Mouse (Mus musculus) forebrain, embryonic 12.5 days (tissue): Measurements from ENCODE around the gene Kcnh7. TPM values are rescaled to one million over a fixed set of nuclear protein-coding genes. Genes with fewer than 3 reads are reported as not detected.

Experiments used
- ATAC-seq: fragments of 200-750 bp; cut with Nextera tagmentation; 2 replicates; pipeline ENCODE4 v1.8.0; 2017; ENCODE audit warnings: moderate TSS enrichment; ENCODE audit not compliant: low FRiP score
- H3K27ac ChIP-seq: fragments of 300-500 bp; sonication (generic); 2 replicates; pipeline ENCODE4 v1.5.1; 2016; ENCODE audit warnings: mild to moderate bottlenecking
- H3K27me3 ChIP-seq: fragments of 300-500 bp; sonication (generic); 2 replicates; pipeline ENCODE4 v1.6.1; 2016; ENCODE audit warnings: mild to moderate bottlenecking
- H3K36me3 ChIP-seq: fragments of 300-500 bp; sonication (generic); replicated peaks from 2 replicates; pipeline ENCODE4 v1.6.1; 2016; ENCODE audit warnings: mild to moderate bottlenecking
- H3K4me1 ChIP-seq: fragments of 300-500 bp; sonication (generic); 2 replicates; pipeline ENCODE4 v1.6.1; 2016
- H3K4me2 ChIP-seq: fragments of 300-500 bp; sonication (generic); 2 replicates; pipeline ENCODE4 v1.6.1; 2016; ENCODE audit warnings: mild to moderate bottlenecking, moderate library complexity
- H3K4me3 ChIP-seq: fragments of 300-500 bp; sonication (generic); replicated peaks from 2 replicates; pipeline ENCODE4 v1.5.1; 2016; ENCODE audit warnings: mild to moderate bottlenecking
- H3K9ac ChIP-seq: fragments of 300-500 bp; sonication (generic); 2 replicates; pipeline ENCODE4 v1.6.1; 2016; ENCODE audit warnings: mild to moderate bottlenecking
- H3K9me3 ChIP-seq: fragments of 300-500 bp; sonication (generic); 2 replicates; pipeline ENCODE4 v1.6.1; 2016
- WGBS: fragments of 180-500 bp; shearing (Covaris S2); methylation state at CpG from one replicate; pipeline ENCODE4 v1.1.7; 2016; 5-methylcytosine and 5-hydroxymethylcytosine counted together
- polyA plus RNA-seq: library from polyadenylated mRNA; unstranded; fragments of >200 nt; fragmentation: Nextera tagmentation; extraction: Ambion mirVana; gene quantifications from 2 replicates; pipeline ENCODE4 v1.2.1, GENCODE M21; 2016

Kcnh7 gene
- polyA plus RNA-seq, 1 experiment from 2014 or later, result 5.4 TPM

DNA sequence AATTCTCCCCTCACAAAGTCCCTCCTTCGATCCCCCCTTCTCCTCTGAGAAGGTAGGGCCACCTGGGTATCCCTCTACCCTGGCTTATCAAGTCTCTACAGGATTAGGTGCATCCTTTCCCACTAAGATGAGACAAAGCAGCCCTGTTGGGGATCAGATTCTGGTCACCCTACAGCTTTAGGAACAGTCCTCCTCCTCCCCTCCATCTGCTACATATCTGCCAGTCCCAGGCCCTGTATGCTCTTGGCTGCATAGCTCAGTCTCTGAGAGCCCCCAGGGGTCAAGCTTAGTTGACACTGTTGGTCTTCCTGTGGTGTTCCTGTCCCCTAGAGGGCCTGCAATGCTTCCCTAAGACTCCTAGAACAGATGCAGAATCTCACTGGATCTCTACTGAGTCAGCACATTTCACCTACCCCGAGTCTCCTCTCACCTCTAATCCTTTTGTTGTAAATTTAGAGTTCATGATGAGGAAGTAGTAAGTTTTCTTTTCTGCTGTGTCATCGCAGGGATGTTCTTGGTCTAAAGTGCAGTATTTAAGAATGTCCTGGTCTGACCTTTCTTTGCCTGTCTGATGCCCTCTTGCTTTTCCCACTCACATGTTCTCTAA, 499.0 kb downstream of the Kcnh7 start:
- H3K27ac ChIP-seq, result no peak overlapping the region
- no peak overlapping the region for H3K4me2 ChIP-seq
- no peaks in the 10 kb centered on the region for H3K36me3 ChIP-seq
- H3K4me1 ChIP-seq, result no peaks in the 10 kb centered on the region; the same call in 1 of the 2 replicates
- no peak overlapping the region for H3K9ac ChIP-seq
- ATAC-seq, result no peak
- H3K27me3 ChIP-seq, result no peaks in the 10 kb centered on the region
- WGBS, result 64% methylated on average over 3 of the region's 3 CpGs
- H3K9me3 ChIP-seq, result no peaks in the 10 kb centered on the region
- no peak overlapping the region for H3K4me3 ChIP-seq

DNA sequence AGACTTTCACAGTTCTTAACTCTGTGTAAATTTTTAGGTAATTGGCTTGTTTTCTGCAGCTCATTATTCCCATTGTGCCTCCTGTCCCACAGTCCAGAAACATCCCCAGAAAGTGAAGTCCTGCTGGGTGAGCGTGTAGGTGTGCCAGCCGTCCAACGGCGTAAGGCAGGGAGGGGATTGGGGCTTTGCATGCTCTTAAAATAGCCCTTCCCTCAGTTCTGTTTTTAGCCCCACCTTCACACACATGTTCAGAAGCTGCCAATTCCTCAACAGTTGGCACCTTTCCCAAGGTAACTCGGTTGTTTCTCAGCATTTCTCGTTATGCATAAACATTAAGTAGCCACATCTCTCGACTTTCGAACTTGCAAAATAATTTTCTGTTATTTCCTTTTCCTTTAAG, 502.4 kb downstream of the Kcnh7 start:
- Histone ChIP-seq H3K27me3 (no peaks in the 10 kb centered on the region), H3K27ac (no peak overlapping the region), H3K9me3 (no peaks in the 10 kb centered on the region), H3K36me3 (no peaks in the 10 kb centered on the region), H3K4me1 (no peaks in the 10 kb centered on the region; the same call in 1 of the 2 replicates), H3K4me2 (no peak overlapping the region), H3K9ac (no peak overlapping the region), H3K4me3 (no peak overlapping the region)
- peak; percentile 53; the same call in 1 of the 2 replicates for ATAC-seq
- WGBS, result 54% methylated on average over 8 of the region's 8 CpGs

DNA sequence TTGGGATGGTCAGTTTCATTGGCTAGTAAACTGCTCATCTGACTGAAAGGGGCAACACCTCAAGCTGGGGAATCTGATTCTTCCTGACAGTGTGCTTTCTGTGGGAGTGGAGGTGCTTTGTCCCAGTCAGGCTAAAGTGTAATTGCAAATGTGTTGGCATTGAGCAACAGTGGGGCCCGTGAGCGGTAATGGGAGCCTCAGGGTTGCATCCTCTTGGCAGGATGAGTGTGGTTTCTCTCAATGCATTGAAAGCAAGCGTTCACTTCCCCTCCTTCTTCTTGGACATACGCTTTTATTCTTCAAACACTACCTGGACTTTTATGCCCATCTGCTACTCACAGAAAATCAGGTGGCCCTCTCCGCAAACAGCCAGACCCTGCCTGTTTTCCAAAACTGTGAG, 511.3 kb downstream of the Kcnh7 start:
- WGBS, result 92% methylated on average over 5 of the region's 5 CpGs
- Histone ChIP-seq H3K4me1 (no peaks in the 10 kb centered on the region), H3K4me2 (no peak overlapping the region), H3K4me3 (no peak overlapping the region), H3K27me3 (no peaks in the 10 kb centered on the region), H3K9ac (no peak overlapping the region), H3K36me3 (no peaks in the 10 kb centered on the region), H3K27ac (no peak overlapping the region), H3K9me3 (no peaks in the 10 kb centered on the region)
- ATAC-seq, result no peak

DNA sequence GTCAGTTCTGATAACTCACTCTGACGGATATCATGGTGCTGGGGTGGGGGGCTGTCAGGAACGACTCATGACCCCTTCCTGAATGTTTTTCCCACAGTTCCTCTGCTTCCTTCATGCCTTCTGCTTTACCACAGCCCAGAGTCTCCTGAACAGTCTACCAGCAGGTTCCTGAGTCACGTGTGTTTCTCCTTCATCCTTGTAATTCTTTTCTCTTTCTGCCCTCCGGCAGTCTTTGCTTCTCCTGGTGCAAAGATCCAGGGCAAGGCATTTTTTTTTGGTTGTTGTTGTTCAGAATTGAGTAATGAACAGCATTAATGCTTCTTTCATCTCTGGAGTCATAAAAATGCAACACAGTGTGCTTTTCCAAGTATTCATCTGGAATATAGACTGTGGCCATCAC, 513.3 kb downstream of the Kcnh7 start:
- no peaks in the 10 kb centered on the region for H3K27me3 ChIP-seq
- WGBS, result 84% methylated on average over 4 of the region's 4 CpGs
- no peak overlapping the region for H3K4me2 ChIP-seq
- H3K36me3 ChIP-seq, result no peaks in the 10 kb centered on the region
- H3K9ac ChIP-seq, result no peak overlapping the region
- no peaks in the 10 kb centered on the region for H3K4me1 ChIP-seq
- no peak overlapping the region for H3K27ac ChIP-seq
- no peak overlapping the region for H3K4me3 ChIP-seq
- H3K9me3 ChIP-seq, result no peaks in the 10 kb centered on the region
- no peak for ATAC-seq

DNA sequence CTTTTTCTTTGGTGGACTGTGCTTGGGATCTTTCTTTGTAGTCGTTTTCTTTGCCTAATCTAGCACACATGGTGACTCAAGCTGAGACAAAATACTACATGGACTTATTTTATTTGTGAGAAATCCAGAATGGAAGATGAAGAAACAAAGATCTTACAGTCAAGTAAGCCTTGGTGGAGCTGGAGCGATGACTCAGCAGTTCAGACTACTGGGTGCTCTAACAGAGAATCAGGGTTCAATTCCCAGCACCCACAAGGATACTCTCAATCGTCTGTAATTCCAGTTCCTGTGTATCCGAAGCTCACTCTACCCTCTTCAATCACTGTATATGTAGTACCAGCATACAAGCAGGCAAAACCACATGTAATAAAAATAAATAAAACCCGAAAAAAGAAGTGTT, 513.8 kb downstream of the Kcnh7 start:
- Histone ChIP-seq H3K36me3 (no peaks in the 10 kb centered on the region), H3K4me3 (no peak overlapping the region), H3K27ac (no peak overlapping the region), H3K27me3 (no peaks in the 10 kb centered on the region), H3K9me3 (no peaks in the 10 kb centered on the region), H3K4me2 (no peak overlapping the region), H3K9ac (no peak overlapping the region), H3K4me1 (no peaks in the 10 kb centered on the region)
- 83% methylated on average over 5 of the region's 5 CpGs for WGBS
- ATAC-seq, result no peak

DNA sequence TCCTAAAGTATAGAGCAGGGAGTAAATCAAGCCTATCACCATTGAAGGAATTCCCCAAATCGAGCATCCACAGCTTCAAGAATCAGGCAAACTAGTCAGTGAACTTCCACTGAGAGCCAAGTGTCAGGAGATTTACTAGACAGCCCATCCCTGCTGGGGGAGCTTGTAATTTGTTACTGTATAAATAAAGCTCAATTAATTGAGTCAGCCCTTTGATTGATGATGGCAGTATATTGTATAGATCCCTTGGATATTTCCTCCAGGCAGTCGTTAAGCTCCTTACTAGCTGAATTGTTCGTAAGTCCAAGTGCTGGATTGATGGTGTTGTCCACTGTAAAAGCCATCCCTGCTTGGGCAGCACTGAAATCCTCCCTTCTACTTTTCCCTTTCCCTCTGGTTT, 514.2 kb downstream of the Kcnh7 start:
- H3K27ac ChIP-seq, result no peak overlapping the region
- H3K9me3 ChIP-seq, result no peaks in the 10 kb centered on the region
- 73% methylated on average over 3 of the region's 3 CpGs for WGBS
- no peaks in the 10 kb centered on the region for H3K27me3 ChIP-seq
- no peaks in the 10 kb centered on the region for H3K4me1 ChIP-seq
- no peak overlapping the region for H3K9ac ChIP-seq
- H3K4me3 ChIP-seq, result no peak overlapping the region
- H3K4me2 ChIP-seq, result no peak overlapping the region
- ATAC-seq, result no peak
- H3K36me3 ChIP-seq, result no peaks in the 10 kb centered on the region

DNA sequence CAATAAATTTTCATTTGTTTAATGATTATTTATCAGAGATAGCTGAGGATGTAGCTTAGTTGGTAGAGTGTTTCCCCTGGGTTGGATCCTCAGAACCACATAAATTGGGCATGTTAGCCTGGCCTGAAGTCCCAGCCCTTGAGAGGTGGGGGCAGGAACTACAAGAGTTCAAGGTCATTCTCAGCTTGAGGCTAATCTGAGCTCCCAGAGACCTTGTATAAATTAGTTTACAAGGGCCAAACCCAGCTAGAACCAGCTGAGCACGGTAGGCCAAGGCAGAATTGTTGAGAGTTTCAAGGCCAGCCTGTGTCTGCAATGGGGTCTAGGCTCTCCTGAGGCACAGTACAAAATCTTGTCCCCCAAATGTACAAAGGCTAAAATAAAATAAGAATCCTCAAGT, 518.6 kb downstream of the Kcnh7 start:
- no peak overlapping the region for H3K9ac ChIP-seq
- no peak overlapping the region for H3K4me3 ChIP-seq
- no peak overlapping the region for H3K4me2 ChIP-seq
- H3K36me3 ChIP-seq, result no peaks in the 10 kb centered on the region
- H3K27me3 ChIP-seq, result no peaks in the 10 kb centered on the region
- no peaks in the 10 kb centered on the region for H3K9me3 ChIP-seq
- no peak for ATAC-seq
- WGBS, result 69% methylated on average over 1 of the region's 1 CpGs
- H3K27ac ChIP-seq, result no peak overlapping the region
- 0 out of 2 replicates have a peak, but pooled peaks cover 2% of the 10 kb centered on the region for H3K4me1 ChIP-seq

DNA sequence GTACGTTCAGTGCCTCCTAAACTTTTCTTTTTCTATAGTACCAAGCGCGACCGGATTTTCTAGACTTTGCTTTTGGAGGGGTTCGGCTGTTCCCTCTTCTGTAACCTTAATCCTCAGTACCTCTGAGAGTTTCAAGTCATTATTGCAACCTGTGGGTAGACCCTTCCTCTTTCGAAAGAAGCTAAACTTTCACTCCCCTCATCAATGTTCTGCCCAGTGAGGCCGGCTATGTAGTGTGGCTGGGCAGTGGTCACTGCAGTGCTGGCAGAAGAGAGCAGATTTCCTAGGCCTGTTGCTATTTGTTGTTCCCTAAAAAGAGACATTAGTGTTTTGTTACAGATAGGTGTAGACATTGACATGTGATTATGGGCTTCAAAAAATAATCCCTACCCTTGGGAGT, 519.2 kb downstream of the Kcnh7 start:
- Histone ChIP-seq H3K4me2 (peak overlapping the region; percentile 93), H3K4me3 (peak overlapping the region; percentile 66; the same call in 1 of the 2 replicates)

DNA sequence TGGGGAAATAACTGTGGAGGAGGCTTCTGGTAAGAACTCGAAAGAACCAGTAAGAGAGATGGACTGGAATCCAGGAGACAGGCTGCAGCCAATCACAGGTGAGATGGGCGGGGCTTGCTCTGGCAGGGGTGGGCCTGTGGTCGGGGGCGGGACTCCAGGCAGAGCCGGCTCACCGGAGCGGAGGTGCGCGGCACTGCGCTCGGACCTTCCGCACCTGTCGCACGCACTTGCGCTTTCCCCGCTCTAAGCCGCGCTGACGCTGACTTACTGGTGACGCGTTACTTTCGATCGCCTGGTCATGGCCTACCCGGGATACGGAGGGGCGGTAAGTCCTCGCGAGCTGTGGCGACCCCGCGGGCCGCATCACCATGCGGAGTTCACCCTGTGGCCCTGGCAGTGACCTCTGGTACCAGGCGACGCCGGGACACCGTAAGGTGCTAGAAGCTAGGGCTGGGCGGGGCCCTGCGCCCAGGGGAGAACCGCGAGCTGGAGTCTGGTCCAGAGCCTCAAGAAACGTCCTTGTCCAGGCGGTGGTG, 519.9 kb downstream of the Kcnh7 start, which contains the start of gene Gca:
Gca (plus strand) TSS at position 151 of the 536 bp plus-strand sequence.
- H3K36me3 ChIP-seq, result no peaks in the 10 kb centered on the region
- WGBS, result under 1% methylated on average over 43 of the region's 43 CpGs

More for the DNA sequence above, 519.2 kb downstream of the Kcnh7 start:
- Histone ChIP-seq H3K27me3 (no peaks in the 10 kb centered on the region), H3K9ac (no peak overlapping the region), H3K4me1 (0 out of 2 replicates have a peak, but pooled peaks cover 2% of the 10 kb centered on the region), H3K9me3 (no peaks in the 10 kb centered on the region), H3K36me3 (no peaks in the 10 kb centered on the region), H3K27ac (no peak overlapping the region)
- ATAC-seq, result no peak
- WGBS, result 67% methylated on average over 7 of the region's 7 CpGs

DNA sequence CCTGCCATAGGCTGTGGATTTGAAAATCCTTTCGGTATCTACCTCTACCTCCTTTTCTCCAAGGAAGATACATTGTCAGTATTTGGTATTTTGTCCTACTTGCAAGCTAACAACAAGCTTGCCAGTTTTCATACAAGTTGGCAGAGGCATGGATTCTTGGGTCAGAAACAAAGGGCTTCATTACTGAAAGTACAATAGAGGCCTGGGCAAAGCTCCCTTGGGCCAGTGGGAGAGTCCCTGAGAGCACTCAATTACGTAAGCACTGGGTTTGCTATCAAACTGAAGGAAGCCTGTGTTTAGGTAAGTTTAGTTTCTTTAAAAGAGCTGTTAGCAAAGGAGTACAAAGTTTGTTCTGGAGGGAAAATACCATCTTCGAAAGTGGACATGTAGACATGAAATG, 521.5 kb downstream of the Kcnh7 start:
- Histone ChIP-seq H3K4me3 (no peak overlapping the region), H3K27me3 (no peaks in the 10 kb centered on the region), H3K4me1 (0 out of 2 replicates have a peak, but pooled peaks cover 2% of the 10 kb centered on the region), H3K4me2 (no peak overlapping the region), H3K36me3 (no peaks in the 10 kb centered on the region), H3K9ac (no peak overlapping the region), H3K9me3 (no peaks in the 10 kb centered on the region), H3K27ac (no peak overlapping the region)
- ATAC-seq, result no peak
- 78% methylated on average over 3 of the region's 3 CpGs for WGBS

More for the DNA sequence above, 519.9 kb downstream of the Kcnh7 start, which contains the start of gene Gca:
- Histone ChIP-seq H3K9me3 (no peaks in the 10 kb centered on the region), H3K4me1 (0 out of 2 replicates have a peak, but pooled peaks cover 2% of the 10 kb centered on the region), H3K9ac (peak within 1 kb of the TSS; percentile 62), H3K4me2 (peak within 1 kb of the TSS; percentile 93), H3K4me3 (peak within 1 kb of the TSS; percentile 66), H3K27ac (no peak within 1 kb of the TSS), H3K27me3 (no peaks in the 10 kb centered on the region)
- ATAC-seq, result peak; percentile 98

DNA sequence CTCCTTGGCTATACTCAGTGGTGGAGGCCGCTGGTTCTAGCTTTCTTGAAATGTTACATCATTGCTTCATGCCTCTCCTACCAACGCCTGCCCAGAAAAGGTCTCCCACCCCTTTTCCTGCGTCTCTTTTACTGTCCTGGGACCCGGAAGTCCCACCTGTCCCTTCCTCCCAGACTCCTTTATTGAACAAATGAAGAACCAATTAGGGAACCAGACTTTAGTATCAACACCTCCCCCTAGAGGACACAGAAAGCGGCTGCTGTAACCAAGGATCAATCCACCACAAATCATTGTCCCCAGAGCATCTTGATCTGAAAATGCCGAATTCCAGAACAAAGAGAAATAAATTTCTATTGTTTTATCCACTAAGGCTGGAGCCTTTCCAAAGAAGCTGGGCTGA, 523.5 kb downstream of the Kcnh7 start:
- Histone ChIP-seq H3K4me3 (no peak overlapping the region), H3K27me3 (no peaks in the 10 kb centered on the region), H3K4me2 (no peak overlapping the region), H3K4me1 (0 out of 2 replicates have a peak, but pooled peaks cover 2% of the 10 kb centered on the region), H3K27ac (no peak overlapping the region), H3K36me3 (no peaks in the 10 kb centered on the region), H3K9me3 (no peaks in the 10 kb centered on the region), H3K9ac (no peak overlapping the region)
- ATAC-seq, result no peak
- 50% methylated on average over 6 of the region's 6 CpGs for WGBS

DNA sequence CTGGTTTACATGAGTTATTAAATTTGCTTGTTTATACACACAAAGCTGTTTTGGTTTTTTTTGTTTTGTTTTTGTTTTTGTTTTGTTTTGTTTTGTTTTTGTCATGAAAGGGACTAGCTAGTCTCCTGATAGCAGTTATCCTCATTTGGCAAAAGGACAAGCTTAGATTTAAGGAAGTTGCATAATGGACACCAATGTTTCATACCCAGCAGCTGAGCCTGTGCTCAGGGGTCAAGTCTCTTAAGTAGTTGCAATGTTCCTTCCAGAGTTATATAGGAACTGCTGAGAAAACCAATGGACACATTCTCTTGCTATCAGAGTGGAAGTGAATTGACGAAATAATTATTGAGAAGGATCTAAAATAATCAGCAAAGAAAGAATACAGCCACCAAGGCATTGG, 528.0 kb downstream of the Kcnh7 start:
- no peak overlapping the region for H3K9ac ChIP-seq
- H3K36me3 ChIP-seq, result no peaks in the 10 kb centered on the region
- no peak for ATAC-seq
- 97% methylated on average over 1 of the region's 1 CpGs for WGBS
- H3K4me1 ChIP-seq, result no peaks in the 10 kb centered on the region
- H3K9me3 ChIP-seq, result no peaks in the 10 kb centered on the region
- no peak overlapping the region for H3K4me3 ChIP-seq
- no peaks in the 10 kb centered on the region for H3K27me3 ChIP-seq
- no peak overlapping the region for H3K4me2 ChIP-seq
- H3K27ac ChIP-seq, result no peak overlapping the region
